Mouse (Mus musculus) lung, adult 2 months (tissue): ENCODE results near the gene Nup214. TPM values are rescaled to one million over a fixed set of nuclear protein-coding genes. Genes with fewer than 3 reads are reported as not detected.

Experiments used
- DNase-seq: peaks from one replicate; pipeline ENCODE4 v3.0.0; 2022
- H3K4me1 ChIP-seq: fragments of 200-500 bp; 2 replicates; pipeline ENCODE4 v1.6.1; 2011; ENCODE audit warnings: low read length; ENCODE audit not compliant: control insufficient read depth, insufficient read depth
- H3K4me3 ChIP-seq: fragments of 200-500 bp; replicated peaks from 2 replicates; pipeline ENCODE3; 2011; ENCODE audit warnings: low read depth, mild to moderate bottlenecking, control low read depth, low read length; ENCODE audit errors: extremely low read depth
- CTCF ChIP-seq: fragments of 200-500 bp; IDR thresholded peaks from 2 replicates; pipeline ENCODE4 v1.5.1; 2011; ENCODE audit warnings: mild to moderate bottlenecking, low read length, control low read depth; ENCODE audit not compliant: insufficient read depth
- POLR2A ChIP-seq: fragments of 200-500 bp; IDR thresholded peaks from 2 replicates; pipeline ENCODE4 v1.6.1; 2011; ENCODE audit warnings: low read depth, mild to moderate bottlenecking, control low read depth, low read length, borderline replicate concordance; ENCODE audit errors: extremely low read depth
- WGBS: fragments of 180-500 bp; shearing (Covaris S2); methylation state at CpG from one replicate; pipeline ENCODE4 v1.1.7; 2018; 5-methylcytosine and 5-hydroxymethylcytosine counted together
- polyA plus RNA-seq: library from polyadenylated mRNA; depleted of rRNA; stranded (reverse); fragments of >200 nt; gene quantifications from 2 replicates; pipeline ENCODE4 v1.2.3, GENCODE M21; 2012

The Nup214 gene
- polyA plus RNA-seq, 1 experiment = 35.1 TPM

DNA sequence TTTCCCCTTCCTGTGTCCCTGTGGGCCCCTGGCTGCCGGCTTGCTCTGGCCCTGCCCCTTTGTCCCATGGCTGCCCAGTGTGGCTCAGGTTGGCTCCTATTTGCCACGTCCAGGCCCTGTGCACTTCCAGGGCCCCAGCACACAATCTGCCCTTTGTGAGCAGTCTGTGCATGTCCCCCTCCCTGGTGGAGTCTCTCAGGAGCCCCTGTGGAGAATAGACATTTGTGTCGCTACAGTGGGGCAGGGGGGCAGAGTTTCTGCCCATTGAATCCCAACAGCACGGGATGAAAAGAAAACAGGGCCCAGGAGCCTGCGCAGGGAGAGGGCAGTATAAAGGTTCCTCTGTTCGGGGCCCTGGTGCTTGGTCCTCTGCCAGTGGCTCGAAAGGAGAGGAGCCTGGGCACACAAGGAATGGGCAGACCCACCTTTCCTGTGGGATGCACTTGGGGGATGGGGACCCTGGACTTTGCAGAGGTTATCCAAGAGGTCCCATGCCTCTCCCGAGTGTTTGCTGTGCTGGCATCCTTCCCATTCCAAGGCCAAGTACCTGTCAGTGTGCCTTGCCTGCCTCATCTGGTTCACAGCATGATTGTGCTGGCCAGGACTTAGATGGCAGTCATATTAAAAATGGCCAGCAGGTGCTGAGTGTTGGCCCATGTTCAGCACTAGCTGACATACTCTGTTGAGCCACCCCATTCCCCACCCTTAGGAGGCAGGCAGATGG, 11.6 kb upstream of the Nup214 start:
- WGBS = 67% methylated on average over 8 of the region's 8 CpGs
- Histone ChIP-seq H3K4me3 (no peak overlapping the region), H3K4me1 (no peaks in the 10 kb centered on the region)
- DNase-seq = peak; percentile 21
- peak; percentile 17; the same call in 1 of the 2 replicates for TF ChIP-seq CTCF
- TF ChIP-seq POLR2A = no peak

GRCm38 (mm10) chr2:31963491-31963890, 10.7 kb upstream of the Nup214 start:
- Histone ChIP-seq H3K4me1 (no peaks in the 10 kb centered on the region), H3K4me3 (no peak overlapping the region)
- 68% methylated on average over 7 of the region's 7 CpGs for WGBS
- TF ChIP-seq CTCF (no peak), POLR2A (no peak)
- no peak for DNase-seq

DNA sequence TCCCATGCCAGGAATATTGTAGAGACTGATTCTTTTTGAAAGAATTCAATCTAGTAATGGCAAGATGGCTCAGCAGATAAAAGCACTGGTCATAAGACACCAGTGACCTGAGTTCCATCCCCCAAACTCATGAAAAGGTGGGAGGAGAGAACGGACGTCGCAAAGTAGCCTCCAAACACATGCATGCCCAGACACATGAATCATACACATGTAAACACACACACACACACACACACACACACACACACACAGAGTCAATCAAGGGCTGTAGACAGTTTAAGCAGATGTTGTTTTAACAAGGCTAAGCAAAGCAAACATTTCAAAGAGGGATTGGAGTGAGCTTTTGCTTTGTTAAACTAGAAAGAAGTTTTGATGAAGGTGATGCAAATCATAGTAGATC, 10.0 kb upstream of the Nup214 start:
- no peaks in the 10 kb centered on the region for H3K4me1 ChIP-seq
- no peak overlapping the region for H3K4me3 ChIP-seq
- WGBS = 72% methylated on average over 3 of the region's 3 CpGs
- no peak for DNase-seq
- no peak for TF ChIP-seq CTCF
- TF ChIP-seq POLR2A = no peak

GRCm38 (mm10) chr2:31965110-31965509, 9.1 kb upstream of the Nup214 start:
- H3K4me1 ChIP-seq = no peaks in the 10 kb centered on the region
- DNase-seq = peak; percentile 43
- H3K4me3 ChIP-seq = no peak overlapping the region
- no peak for TF ChIP-seq POLR2A
- peak; percentile 61 for TF ChIP-seq CTCF

DNA sequence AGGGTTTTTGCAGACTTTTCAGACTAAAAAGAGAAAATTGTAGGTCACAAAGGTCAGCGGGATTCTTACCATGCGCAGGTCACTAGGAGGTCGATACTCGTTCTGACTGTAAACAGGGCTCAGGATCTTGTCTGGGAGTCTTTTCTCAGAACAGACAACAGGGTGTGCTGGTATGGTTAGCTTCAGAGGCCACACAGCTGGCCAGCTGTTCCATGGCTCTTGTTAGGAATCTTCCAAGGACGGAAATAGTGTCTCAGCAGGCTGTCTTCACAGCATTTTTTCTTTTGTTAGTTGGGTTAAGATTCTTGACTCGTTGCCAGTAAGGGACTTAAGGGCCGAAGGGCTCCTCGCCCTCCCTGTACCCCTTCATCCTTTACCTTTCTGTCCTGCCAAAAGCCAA, 7.4 kb upstream of the Nup214 start:
- no peaks in the 10 kb centered on the region for H3K4me1 ChIP-seq
- WGBS = 73% methylated on average over 8 of the region's 8 CpGs
- H3K4me3 ChIP-seq = no peak overlapping the region
- no peak for TF ChIP-seq POLR2A
- no peak for TF ChIP-seq CTCF
- DNase-seq = no peak

- no peak for DNase-seq
- no peak for TF ChIP-seq POLR2A
- no peak for TF ChIP-seq CTCF
- Histone ChIP-seq H3K4me1 (peaks cover 7% of the 10 kb centered on the region), H3K4me3 (no peak overlapping the region)
- 80% methylated on average over 4 of the region's 4 CpGs for WGBS
These were observed 1.6 kb upstream of the Nup214 start for GRCm38 (mm10) chr2:31972589-31972988.

GRCm38 (mm10) chr2:31974809-31975371, 654 bp downstream of the Nup214 start:
- no peak for TF ChIP-seq CTCF
- no peak for TF ChIP-seq POLR2A

DNA sequence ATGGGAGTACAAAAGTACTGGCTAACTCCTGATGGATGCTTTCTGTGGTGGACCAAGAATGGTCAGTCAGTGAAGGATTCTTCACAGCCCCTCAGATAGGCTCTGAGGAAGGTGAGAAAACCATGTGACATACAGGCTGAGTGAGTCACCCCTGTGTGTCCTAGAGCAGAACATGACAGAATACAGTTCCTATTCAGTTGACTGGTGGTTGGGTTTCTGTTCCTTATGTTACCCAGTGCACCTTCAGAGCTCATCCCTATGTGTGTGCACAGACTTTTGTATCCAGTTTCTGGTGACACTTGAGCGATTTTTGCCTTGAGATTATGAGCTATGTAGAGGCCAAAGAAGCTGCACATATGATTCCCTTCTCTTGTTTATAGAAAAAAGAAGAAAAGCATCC, 13.5 kb downstream of the Nup214 start:
- Histone ChIP-seq H3K4me1 (no peaks in the 10 kb centered on the region; the same call in 1 of the 2 replicates), H3K4me3 (no peak overlapping the region)
- TF ChIP-seq POLR2A (no peak), CTCF (no peak)
- DNase-seq = no peak
- WGBS = 97% methylated on average over 1 of the region's 1 CpGs

More at GRCm38 (mm10) chr2:31974809-31975371, 654 bp downstream of the Nup214 start:
- DNase-seq = no peak
- 7% methylated on average over 13 of the region's 13 CpGs for WGBS
- Histone ChIP-seq H3K4me1 (peaks cover 7% of the 10 kb centered on the region), H3K4me3 (peak overlapping the region; percentile 84)

DNA sequence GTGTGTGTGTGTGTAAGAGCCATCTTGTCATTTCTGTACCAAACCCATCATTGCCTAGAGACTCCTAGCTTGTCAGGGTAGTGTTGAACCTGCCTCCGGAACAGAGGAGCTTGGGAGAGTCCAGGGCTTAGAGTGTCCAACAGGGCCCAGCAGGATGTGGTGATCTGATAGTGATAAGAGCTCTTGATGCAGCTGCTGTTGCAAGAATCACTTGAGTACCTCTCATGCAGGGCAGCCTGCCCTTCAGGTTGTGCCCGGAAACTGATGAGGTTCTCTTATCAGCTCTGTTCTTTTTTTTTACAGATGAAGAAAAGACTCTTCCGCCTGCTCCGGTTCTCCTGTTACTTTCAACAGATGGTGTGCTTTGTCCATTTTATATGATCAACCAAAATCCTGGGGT, 16.7 kb downstream of the Nup214 start:
- DNase-seq = peak; percentile 41
- TF ChIP-seq POLR2A (no peak), CTCF (no peak)
- no peak overlapping the region for H3K4me3 ChIP-seq
- no peaks in the 10 kb centered on the region; the same call in 1 of the 2 replicates for H3K4me1 ChIP-seq
- 69% methylated on average over 4 of the region's 4 CpGs for WGBS

DNA sequence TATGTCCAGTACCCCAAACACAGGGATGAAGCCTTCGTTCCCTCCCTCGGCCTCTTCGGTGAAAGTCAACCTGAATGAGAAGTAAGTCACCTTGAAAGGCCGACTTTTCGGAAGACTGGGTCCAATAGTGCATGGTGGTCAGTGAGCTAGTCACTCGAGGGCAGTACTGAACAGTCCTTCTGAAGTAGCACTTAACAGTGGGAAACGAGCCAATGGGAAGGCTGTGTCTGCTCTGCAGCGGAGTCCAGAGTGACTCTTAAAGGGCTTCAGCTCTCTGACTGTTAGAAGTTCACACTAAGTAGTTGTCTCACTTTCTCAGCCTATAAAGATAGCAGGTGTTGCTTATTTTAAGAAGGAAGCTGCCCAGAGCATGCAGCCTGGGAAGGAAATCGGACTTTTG, 20.7 kb downstream of the Nup214 start:
- DNase-seq = peak; percentile 35
- WGBS = 76% methylated on average over 9 of the region's 9 CpGs
- TF ChIP-seq POLR2A = no peak
- no peak for TF ChIP-seq CTCF
- Histone ChIP-seq H3K4me1 (no peaks in the 10 kb centered on the region; the same call in 1 of the 2 replicates), H3K4me3 (no peak overlapping the region)

DNA sequence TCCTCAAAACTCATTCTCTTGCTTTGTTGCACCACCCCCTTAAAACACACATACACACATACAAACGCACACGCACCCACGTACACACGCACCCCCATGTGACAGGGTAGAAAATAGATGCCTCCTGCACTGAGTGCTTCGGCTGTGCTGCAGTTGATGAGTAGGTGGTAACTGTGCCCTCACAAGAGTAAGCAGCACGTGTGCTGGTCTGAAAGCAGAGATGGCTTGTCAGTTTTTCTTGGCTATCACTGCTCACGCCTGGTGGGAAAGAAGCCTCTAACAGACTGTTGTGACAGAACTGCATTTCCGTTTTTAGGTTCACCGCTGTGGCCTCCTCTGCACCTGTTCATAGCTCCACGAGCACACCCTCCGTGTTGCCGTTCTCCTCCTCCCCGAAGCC, 21.8 kb downstream of the Nup214 start:
- WGBS = 95% methylated on average over 13 of the region's 13 CpGs
- TF ChIP-seq CTCF (no peak), POLR2A (no peak)
- no peak overlapping the region for H3K4me3 ChIP-seq
- DNase-seq = no peak
- H3K4me1 ChIP-seq = no peaks in the 10 kb centered on the region; the same call in 1 of the 2 replicates
